Mouse (Mus musculus) thymus, adult 2 months (tissue): ENCODE data around the gene Wdpcp. TPM values are rescaled to one million over a fixed set of nuclear protein-coding genes. Genes with fewer than 3 reads are reported as not detected.

Experiments
- DNase-seq: peaks from one replicate; pipeline ENCODE4 v3.0.0; 2021
- H3K27ac ChIP-seq: fragments of 200-500 bp; 2 replicates; pipeline ENCODE4 v1.5.1; 2012; ENCODE audit warnings: low read length, control low read depth; ENCODE audit not compliant: control insufficient read depth, insufficient read depth
- H3K27me3 ChIP-seq: fragments of 200-500 bp; 2 replicates; pipeline ENCODE4 v1.6.1; 2012; ENCODE audit warnings: mild to moderate bottlenecking, low read length, moderate library complexity, mixed read lengths; ENCODE audit not compliant: control insufficient read depth, insufficient read depth
- H3K36me3 ChIP-seq: fragments of 200-500 bp; 2 replicates; pipeline ENCODE4 v1.6.1; 2012; ENCODE audit warnings: mild to moderate bottlenecking, low read length, moderate library complexity; ENCODE audit not compliant: control insufficient read depth, insufficient read depth
- H3K4me1 ChIP-seq: fragments of 200-500 bp; replicated peaks from 2 replicates; pipeline ENCODE4 v1.6.1; 2012; ENCODE audit warnings: low read length; ENCODE audit not compliant: control insufficient read depth, insufficient read depth
- H3K4me3 ChIP-seq: fragments of 200-500 bp; 2 replicates; pipeline ENCODE4 v1.5.1; 2012; ENCODE audit warnings: mild to moderate bottlenecking, low read length, control low read depth, moderate library complexity; ENCODE audit not compliant: control insufficient read depth, insufficient read depth
- CTCF ChIP-seq: fragments of 200-500 bp; IDR thresholded peaks from 2 replicates; pipeline ENCODE4 v1.5.1; 2012; ENCODE audit warnings: mild to moderate bottlenecking, control low read depth, low read length, moderate library complexity, borderline replicate concordance; ENCODE audit not compliant: control insufficient read depth, poor library complexity, insufficient read depth; ENCODE audit errors: extremely low read depth
- POLR2A ChIP-seq: fragments of 200-500 bp; IDR thresholded peaks from 2 replicates; pipeline ENCODE4 v1.6.1; 2012; ENCODE audit warnings: mild to moderate bottlenecking, low read length, control low read depth, moderate library complexity; ENCODE audit not compliant: control insufficient read depth, poor library complexity, insufficient read depth; ENCODE audit errors: extremely low read depth
- WGBS: fragments of 180-500 bp; shearing (Covaris S2); methylation state at CpG from one replicate; pipeline ENCODE4 v1.1.7; 2018; 5-methylcytosine and 5-hydroxymethylcytosine counted together
- polyA plus RNA-seq: library from polyadenylated mRNA; depleted of rRNA; stranded (reverse); fragments of >200 nt; gene quantifications from 2 replicates; pipeline ENCODE4 v1.2.3, GENCODE M21; 2012

The Wdpcp gene
- polyA plus RNA-seq, 1 experiment = 2.7 TPM

GRCm38 (mm10) chr11:21826521-21826920 is 254.5 kb downstream of the Wdpcp start:
- no peaks in the 10 kb centered on the region for H3K27me3 ChIP-seq
- no peak for DNase-seq
- WGBS = 98% methylated on average over 1 of the region's 1 CpGs
- H3K4me1 ChIP-seq = no peaks in the 10 kb centered on the region
- H3K27ac ChIP-seq = no peak overlapping the region
- TF ChIP-seq CTCF (no peak), POLR2A (no peak)
- H3K4me3 ChIP-seq = no peak overlapping the region
- no peaks in the 10 kb centered on the region for H3K36me3 ChIP-seq

GRCm38 (mm10) chr11:21847040-21847439 is 275.0 kb downstream of the Wdpcp start:
- no peak for TF ChIP-seq POLR2A
- no peak for TF ChIP-seq CTCF
- 100% methylated on average over 2 of the region's 2 CpGs for WGBS
- H3K4me1 ChIP-seq = no peaks in the 10 kb centered on the region

GRCm38 (mm10) chr11:21864000-21864399 is 292.0 kb downstream of the Wdpcp start:
- Histone ChIP-seq H3K4me3 (no peak overlapping the region), H3K4me1 (no peaks in the 10 kb centered on the region), H3K27ac (no peak overlapping the region), H3K36me3 (no peaks in the 10 kb centered on the region), H3K27me3 (no peaks in the 10 kb centered on the region)
- TF ChIP-seq POLR2A = no peak
- TF ChIP-seq CTCF = no peak
- DNase-seq = no peak
- 88% methylated on average over 6 of the region's 6 CpGs for WGBS

More at GRCm38 (mm10) chr11:21847040-21847439, 275.0 kb downstream of the Wdpcp start:
- DNase-seq = no peak
- Histone ChIP-seq H3K27ac (no peak overlapping the region), H3K36me3 (no peaks in the 10 kb centered on the region), H3K4me3 (no peak overlapping the region), H3K27me3 (no peaks in the 10 kb centered on the region)

DNA sequence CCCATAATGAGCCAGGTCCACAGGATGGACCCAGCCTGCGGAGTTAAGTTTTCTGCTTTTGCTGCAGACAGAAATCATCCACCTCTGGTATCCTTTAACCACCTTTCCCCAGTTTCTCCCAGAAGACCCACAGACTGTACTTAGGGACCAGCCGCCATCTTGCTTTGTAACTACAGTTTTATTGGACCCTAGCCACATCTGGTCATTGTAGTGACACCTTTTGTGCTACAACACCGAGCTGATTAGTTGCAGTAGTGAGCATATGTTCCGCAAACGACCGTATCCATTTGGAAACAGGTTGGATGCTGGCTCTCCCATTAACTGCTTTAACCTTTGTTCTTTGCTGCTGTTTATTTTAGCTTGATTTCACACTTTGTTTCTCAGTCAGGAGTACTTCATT is 292.5 kb downstream of the Wdpcp start:
- no peak overlapping the region for H3K27ac ChIP-seq
- no peaks in the 10 kb centered on the region for H3K4me1 ChIP-seq
- 92% methylated on average over 6 of the region's 6 CpGs for WGBS
- no peaks in the 10 kb centered on the region for H3K27me3 ChIP-seq
- H3K36me3 ChIP-seq = no peaks in the 10 kb centered on the region
- no peak overlapping the region for H3K4me3 ChIP-seq
- TF ChIP-seq CTCF (no peak), POLR2A (no peak)
- DNase-seq = no peak

DNA sequence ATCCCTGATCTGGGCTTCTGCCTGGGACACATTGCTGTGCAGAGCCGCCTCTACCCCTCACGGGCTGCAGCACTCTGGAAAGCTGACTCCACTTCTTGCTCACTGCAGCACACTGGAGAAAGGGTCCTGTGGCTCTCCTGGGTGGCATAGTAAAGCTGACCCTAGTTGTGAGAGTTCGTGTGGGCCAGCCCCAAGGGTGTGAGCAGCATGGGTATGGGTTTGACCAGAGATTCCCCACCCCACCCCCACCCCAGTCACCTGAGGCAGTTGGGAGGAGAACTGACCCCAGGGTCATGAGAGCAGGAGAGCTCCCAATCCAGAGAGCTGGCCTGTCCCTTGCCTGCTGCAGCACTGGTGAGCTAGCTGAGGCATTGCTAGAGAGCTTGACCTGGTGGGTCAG is 296.6 kb downstream of the Wdpcp start:
- no peaks in the 10 kb centered on the region for H3K36me3 ChIP-seq
- TF ChIP-seq POLR2A = no peak
- TF ChIP-seq CTCF = no peak
- H3K27me3 ChIP-seq = no peaks in the 10 kb centered on the region
- no peaks in the 10 kb centered on the region for H3K4me1 ChIP-seq
- DNase-seq = no peak
- WGBS = 80% methylated on average over 3 of the region's 3 CpGs
- no peak overlapping the region for H3K4me3 ChIP-seq
- no peak overlapping the region for H3K27ac ChIP-seq

DNA sequence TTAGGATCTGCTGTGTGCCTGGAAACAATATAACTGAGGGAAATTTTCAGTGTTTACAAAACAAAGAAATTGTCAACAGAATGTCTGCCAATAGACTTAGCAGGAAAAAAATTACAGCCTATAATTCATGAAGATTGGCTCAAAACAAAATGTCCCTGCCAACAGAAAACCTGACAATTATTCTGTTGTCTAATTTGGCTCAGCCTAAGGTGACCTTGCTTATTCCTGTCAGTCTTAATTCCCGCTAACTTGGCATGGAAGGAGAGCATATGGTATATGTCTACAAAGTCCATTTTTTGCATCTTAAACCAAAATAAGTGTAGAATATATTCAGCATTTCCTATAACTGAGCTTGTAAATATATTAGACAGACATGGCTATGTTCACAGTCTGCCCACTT is 298.8 kb downstream of the Wdpcp start:
- Histone ChIP-seq H3K27ac (no peak overlapping the region), H3K27me3 (no peaks in the 10 kb centered on the region), H3K4me3 (no peak overlapping the region), H3K36me3 (no peaks in the 10 kb centered on the region), H3K4me1 (no peaks in the 10 kb centered on the region)
- 98% methylated on average over 1 of the region's 1 CpGs for WGBS
- TF ChIP-seq CTCF = no peak
- no peak for TF ChIP-seq POLR2A
- no peak for DNase-seq

DNA sequence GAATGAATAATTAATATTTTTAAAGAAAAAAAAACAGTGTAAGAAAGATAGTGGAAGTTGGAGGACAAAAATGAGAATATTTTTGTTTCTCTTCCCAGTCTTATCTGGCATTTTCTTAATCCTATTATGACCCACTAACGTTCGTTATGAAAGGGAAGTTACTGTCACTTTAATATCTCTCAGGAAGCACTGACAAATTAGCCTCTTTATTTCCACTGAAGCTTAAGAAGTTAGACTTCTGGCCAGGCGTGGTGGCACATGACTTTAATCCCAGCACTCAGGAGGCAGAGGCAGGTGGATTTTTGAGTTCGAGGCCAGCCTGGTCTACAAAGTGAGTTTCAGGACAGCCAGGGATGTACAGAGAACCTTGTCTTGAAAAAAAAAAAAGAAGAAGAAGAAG is 299.7 kb downstream of the Wdpcp start:
- Histone ChIP-seq H3K27me3 (no peaks in the 10 kb centered on the region), H3K36me3 (no peaks in the 10 kb centered on the region), H3K27ac (no peak overlapping the region), H3K4me3 (no peak overlapping the region), H3K4me1 (no peaks in the 10 kb centered on the region)
- TF ChIP-seq POLR2A (no peak), CTCF (no peak)
- DNase-seq = no peak
- 64% methylated on average over 4 of the region's 4 CpGs for WGBS
